Mouse (Mus musculus) neural tube, embryonic 15.5 days (tissue): ENCODE measurements around the gene Clic4. TPM values are rescaled to one million over a fixed set of nuclear protein-coding genes. Genes with fewer than 3 reads are reported as not detected.

Experiments used
- ATAC-seq: fragments of 200-750 bp; cut with Nextera tagmentation; 2 replicates; pipeline ENCODE4 v1.8.0; 2017; ENCODE audit warnings: mild to moderate bottlenecking, moderate TSS enrichment, moderate library complexity; ENCODE audit not compliant: low FRiP score
- H3K27ac ChIP-seq: fragments of 300-500 bp; sonication (generic); replicated peaks from 2 replicates; pipeline ENCODE4 v1.5.1; 2015; ENCODE audit warnings: mild to moderate bottlenecking, inconsistent platforms
- H3K27me3 ChIP-seq: fragments of 300-500 bp; sonication (generic); replicated peaks from 2 replicates; pipeline ENCODE4 v1.6.1; 2015; ENCODE audit warnings: inconsistent platforms
- H3K36me3 ChIP-seq: fragments of 300-500 bp; sonication (generic); 2 replicates; pipeline ENCODE4 v1.6.1; 2015; ENCODE audit warnings: inconsistent platforms
- H3K4me1 ChIP-seq: fragments of 300-500 bp; sonication (generic); 2 replicates; pipeline ENCODE4 v1.6.1; 2015; ENCODE audit warnings: inconsistent platforms
- H3K4me2 ChIP-seq: fragments of 300-500 bp; sonication (generic); 2 replicates; pipeline ENCODE4 v1.6.1; 2015; ENCODE audit warnings: inconsistent platforms, mild to moderate bottlenecking, moderate library complexity
- H3K4me3 ChIP-seq: fragments of 300-500 bp; sonication (generic); replicated peaks from 2 replicates; pipeline ENCODE4 v1.5.1; 2015; ENCODE audit warnings: mild to moderate bottlenecking, inconsistent platforms
- H3K9ac ChIP-seq: fragments of 300-500 bp; sonication (generic); replicated peaks from 2 replicates; pipeline ENCODE4 v1.6.1; 2015; ENCODE audit warnings: mild to moderate bottlenecking, inconsistent platforms
- H3K9me3 ChIP-seq: fragments of 300-500 bp; sonication (generic); replicated peaks from 2 replicates; pipeline ENCODE4 v1.6.1; 2016; ENCODE audit warnings: inconsistent platforms
- WGBS: fragments of 180-500 bp; shearing (Covaris S2); methylation state at CpG from one replicate; pipeline ENCODE4 v1.1.7; 2015; ENCODE audit warnings: mixed read lengths; 5-methylcytosine and 5-hydroxymethylcytosine counted together
- polyA plus RNA-seq: library from polyadenylated mRNA; unstranded; fragments of >200 nt; fragmentation: Nextera tagmentation; extraction: Ambion mirVana; gene quantifications from 2 replicates; pipeline ENCODE4 v1.2.1, GENCODE M21; 2015

Gene Clic4
- polyA plus RNA-seq, 1 experiment from 2014 or later: 45.3 TPM

GRCm38 (mm10) chr4:135256536-135257450, 15.8 kb downstream of the Clic4 start:
- 91% methylated on average over 11 of the region's 11 CpGs for WGBS
- no peak for ATAC-seq
- no peak overlapping the region for H3K4me2 ChIP-seq

DNA sequence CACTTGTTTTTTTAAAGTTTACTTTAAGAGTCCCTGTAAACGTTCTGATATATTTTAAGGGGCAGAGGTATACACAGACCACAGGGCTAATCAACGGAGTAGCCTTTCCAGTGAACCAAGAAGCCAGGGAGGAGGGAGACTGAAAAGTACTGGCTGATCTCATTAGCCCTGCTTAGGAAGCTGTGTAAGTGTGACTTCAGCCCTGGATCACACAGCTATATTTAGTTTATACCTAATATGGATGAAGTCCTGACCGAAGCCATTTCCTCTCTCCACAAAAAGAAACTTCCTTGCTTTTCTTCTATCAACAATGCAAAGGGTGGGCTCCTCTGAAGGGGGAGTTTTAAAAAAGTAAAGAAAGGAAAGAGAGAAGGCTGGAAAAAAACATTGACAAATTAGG, 17.8 kb downstream of the Clic4 start:
- WGBS: 70% methylated on average over 3 of the region's 3 CpGs
- Histone ChIP-seq H3K27ac (peak overlapping the region; percentile 63), H3K36me3 (no peaks in the 10 kb centered on the region), H3K4me1 (peaks cover 20% of the 10 kb centered on the region), H3K27me3 (no peaks in the 10 kb centered on the region), H3K4me3 (no peak overlapping the region), H3K4me2 (no peak overlapping the region), H3K9me3 (no peaks in the 10 kb centered on the region), H3K9ac (no peak overlapping the region)
- ATAC-seq: no peak

More at GRCm38 (mm10) chr4:135256536-135257450, 15.8 kb downstream of the Clic4 start:
- Histone ChIP-seq H3K36me3 (no peaks in the 10 kb centered on the region), H3K9me3 (no peaks in the 10 kb centered on the region), H3K27me3 (no peaks in the 10 kb centered on the region), H3K27ac (no peak overlapping the region), H3K4me1 (peaks cover 27% of the 10 kb centered on the region), H3K4me3 (no peak overlapping the region), H3K9ac (no peak overlapping the region)

GRCm38 (mm10) chr4:135254321-135254720, 18.3 kb downstream of the Clic4 start:
- ATAC-seq: no peak
- 91% methylated on average over 4 of the region's 4 CpGs for WGBS
- Histone ChIP-seq H3K27me3 (no peaks in the 10 kb centered on the region), H3K4me1 (peaks cover 20% of the 10 kb centered on the region), H3K4me2 (no peak overlapping the region), H3K9me3 (no peaks in the 10 kb centered on the region), H3K36me3 (no peaks in the 10 kb centered on the region), H3K9ac (no peak overlapping the region), H3K27ac (peak overlapping the region; percentile 63; the same call in 1 of the 2 replicates), H3K4me3 (no peak overlapping the region)

DNA sequence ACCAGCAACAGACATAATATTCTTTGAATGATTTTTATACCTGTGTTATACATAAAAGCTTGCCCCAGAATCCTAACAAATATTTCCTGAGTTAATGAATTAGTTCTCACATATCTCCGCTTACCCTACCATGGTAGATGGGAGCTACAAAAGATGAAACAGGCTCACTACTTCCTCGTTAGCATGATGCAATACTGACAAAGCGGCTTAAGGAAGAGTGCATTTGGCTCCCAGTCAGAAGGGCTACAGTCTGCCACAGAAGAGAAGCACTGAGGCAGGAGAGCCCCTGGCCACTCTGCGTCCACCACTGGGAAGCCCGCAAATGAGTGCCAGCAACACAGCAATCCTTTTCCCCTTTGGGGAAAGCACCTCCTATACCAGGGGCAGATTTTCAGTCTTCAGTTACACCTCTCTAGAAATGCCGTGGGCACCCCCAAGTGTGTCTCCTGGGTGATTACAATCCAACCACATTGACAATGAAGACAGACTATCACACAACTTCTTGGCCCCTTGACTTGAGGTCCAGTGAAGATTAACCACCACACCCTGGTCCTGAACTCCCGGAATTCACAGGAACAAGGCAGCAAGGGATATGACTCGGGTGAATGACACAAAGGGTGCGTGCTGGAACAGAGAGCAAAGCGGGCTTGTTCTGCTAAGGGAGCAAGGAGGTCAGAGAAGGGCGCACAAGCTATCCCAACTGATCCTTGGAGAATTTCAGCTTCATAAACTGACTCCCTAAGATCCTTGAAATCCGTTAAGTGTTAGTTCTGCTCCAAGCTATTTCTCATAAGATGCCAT, 19.2 kb downstream of the Clic4 start:
- Histone ChIP-seq H3K36me3 (no peaks in the 10 kb centered on the region), H3K27ac (0 out of 2 replicates have a peak overlapping the region, but pooled peaks have one; percentile 7), H3K4me3 (no peak overlapping the region), H3K9ac (no peak overlapping the region), H3K27me3 (no peaks in the 10 kb centered on the region), H3K4me1 (peaks cover 12% of the 10 kb centered on the region), H3K9me3 (no peaks in the 10 kb centered on the region), H3K4me2 (no peak overlapping the region)
- ATAC-seq: no peak
- 92% methylated on average over 12 of the region's 12 CpGs for WGBS

- H3K4me2 ChIP-seq: no peak overlapping the region
- no peak overlapping the region for H3K4me3 ChIP-seq
- H3K27me3 ChIP-seq: no peaks in the 10 kb centered on the region
- no peak for ATAC-seq
- no peaks in the 10 kb centered on the region for H3K9me3 ChIP-seq
- H3K9ac ChIP-seq: no peak overlapping the region
- no peak overlapping the region for H3K27ac ChIP-seq
- WGBS: 40% methylated on average over 2 of the region's 2 CpGs
- H3K4me1 ChIP-seq: peaks cover 22% of the 10 kb centered on the region
- H3K36me3 ChIP-seq: no peaks in the 10 kb centered on the region
Observed at GRCm38 (mm10) chr4:135251801-135252200, 20.8 kb downstream of the Clic4 start.

DNA sequence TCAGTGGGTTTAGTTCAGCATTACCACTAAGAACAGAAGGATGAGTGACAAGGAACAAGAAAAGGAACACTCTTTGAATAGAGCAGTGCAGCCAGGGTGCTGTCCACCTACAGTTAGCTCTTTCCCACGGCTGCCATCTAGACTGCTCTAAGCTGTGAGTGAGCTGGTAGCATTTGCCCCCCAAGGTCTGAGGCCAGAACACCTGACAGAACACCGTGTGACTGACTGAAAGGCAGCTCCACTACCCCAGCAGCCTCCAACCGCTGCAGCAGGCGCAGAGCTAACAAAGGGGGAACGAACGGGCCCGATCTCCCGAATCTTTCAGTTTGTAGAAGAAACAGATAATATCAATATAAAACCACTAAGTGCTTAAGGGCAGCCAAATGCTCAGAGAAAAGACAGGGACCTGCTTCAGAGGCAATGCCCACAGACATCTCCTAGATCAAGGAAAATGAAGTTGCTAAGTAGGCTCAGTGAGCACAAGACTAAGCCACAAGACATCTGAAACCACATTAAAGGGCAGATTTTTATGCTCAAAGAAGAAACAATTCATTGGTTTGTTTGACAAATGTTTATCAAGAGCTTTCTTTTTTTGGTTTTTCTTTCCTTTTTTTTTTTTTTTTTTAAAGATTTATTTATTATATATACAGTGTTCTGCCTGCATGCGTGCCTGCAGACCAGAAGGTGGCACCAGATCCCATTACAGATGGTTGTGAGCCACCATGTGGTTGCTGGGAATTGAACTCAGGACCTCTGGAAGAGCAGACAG, 24.2 kb downstream of the Clic4 start:
- Histone ChIP-seq H3K27me3 (no peaks in the 10 kb centered on the region), H3K4me1 (peaks cover 18% of the 10 kb centered on the region), H3K9ac (no peak overlapping the region), H3K9me3 (no peaks in the 10 kb centered on the region), H3K27ac (no peak overlapping the region), H3K4me3 (no peak overlapping the region), H3K36me3 (no peaks in the 10 kb centered on the region), H3K4me2 (no peak overlapping the region)
- WGBS: 79% methylated on average over 9 of the region's 9 CpGs
- no peak for ATAC-seq

GRCm38 (mm10) chr4:135246866-135247756, 25.5 kb downstream of the Clic4 start:
- Histone ChIP-seq H3K4me3 (no peak overlapping the region), H3K27me3 (no peaks in the 10 kb centered on the region), H3K36me3 (no peaks in the 10 kb centered on the region), H3K27ac (peak overlapping the region; percentile 43; the same call in 1 of the 2 replicates), H3K4me1 (peaks cover 18% of the 10 kb centered on the region), H3K9me3 (no peaks in the 10 kb centered on the region), H3K9ac (no peak overlapping the region), H3K4me2 (no peak overlapping the region)
- WGBS: 60% methylated on average over 23 of the region's 23 CpGs
- ATAC-seq: no peak

DNA sequence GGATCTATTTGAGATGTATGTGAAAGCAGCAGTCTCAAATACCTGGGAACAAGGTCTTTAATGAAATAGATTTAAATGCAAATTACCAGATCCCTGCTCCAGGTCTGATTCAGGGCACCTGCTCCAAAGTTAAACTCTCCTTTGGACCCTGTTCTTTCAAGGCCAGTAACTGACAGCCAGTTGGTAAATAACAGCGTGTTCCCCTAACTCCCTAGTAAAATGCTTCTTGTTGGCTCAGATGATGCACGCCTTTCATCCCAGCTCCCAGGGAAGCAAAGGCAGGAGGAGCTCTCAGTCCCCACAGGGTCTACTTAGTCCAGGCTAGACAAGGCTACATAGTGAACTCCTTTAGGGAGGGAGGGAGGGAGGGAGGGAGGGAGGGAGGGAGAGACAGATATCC, 26.2 kb downstream of the Clic4 start:
- Histone ChIP-seq H3K4me3 (no peak overlapping the region), H3K36me3 (no peaks in the 10 kb centered on the region), H3K4me2 (no peak overlapping the region), H3K9ac (no peak overlapping the region), H3K27me3 (no peaks in the 10 kb centered on the region), H3K27ac (no peak overlapping the region), H3K4me1 (peaks cover 22% of the 10 kb centered on the region), H3K9me3 (no peaks in the 10 kb centered on the region)
- no peak for ATAC-seq
- WGBS: 75% methylated on average over 2 of the region's 2 CpGs

DNA sequence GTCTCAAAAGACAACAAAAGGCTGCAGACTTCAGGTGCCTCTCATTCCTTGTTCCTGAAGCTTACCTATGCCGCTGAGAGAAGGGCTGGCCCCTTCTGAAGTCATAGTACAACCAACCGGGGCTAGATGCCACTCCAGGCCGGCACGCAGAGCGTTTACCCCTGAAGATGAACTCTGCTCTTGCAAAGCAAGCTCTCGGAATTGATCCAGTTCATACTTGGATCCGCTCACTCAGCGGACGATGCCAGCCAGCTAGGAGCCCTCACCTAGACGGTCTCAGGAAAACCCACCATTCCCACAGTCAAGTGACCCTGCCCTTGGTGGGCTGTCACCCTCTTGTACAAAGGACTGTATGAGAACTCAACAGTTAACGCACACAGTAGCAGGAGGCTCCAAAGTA, 26.8 kb downstream of the Clic4 start:
- H3K27ac ChIP-seq: no peak overlapping the region
- no peaks in the 10 kb centered on the region for H3K27me3 ChIP-seq
- no peak for ATAC-seq
- no peak overlapping the region for H3K4me2 ChIP-seq
- no peaks in the 10 kb centered on the region for H3K36me3 ChIP-seq
- peaks cover 27% of the 10 kb centered on the region for H3K4me1 ChIP-seq
- 95% methylated on average over 11 of the region's 11 CpGs for WGBS
- H3K4me3 ChIP-seq: no peak overlapping the region
- H3K9ac ChIP-seq: no peak overlapping the region
- H3K9me3 ChIP-seq: no peaks in the 10 kb centered on the region

GRCm38 (mm10) chr4:135244335-135244734, 28.3 kb downstream of the Clic4 start:
- ATAC-seq: no peak
- WGBS: 78% methylated on average over 3 of the region's 3 CpGs

More at GRCm38 (mm10) chr4:135244335-135244734, 28.3 kb downstream of the Clic4 start:
- no peak overlapping the region for H3K9ac ChIP-seq
- no peaks in the 10 kb centered on the region for H3K9me3 ChIP-seq
- no peaks in the 10 kb centered on the region for H3K36me3 ChIP-seq
- no peak overlapping the region for H3K4me2 ChIP-seq
- no peak overlapping the region for H3K27ac ChIP-seq
- no peak overlapping the region for H3K4me3 ChIP-seq
- H3K4me1 ChIP-seq: peaks cover 39% of the 10 kb centered on the region
- H3K27me3 ChIP-seq: no peaks in the 10 kb centered on the region
